Mouse (Mus musculus) liver, adult 2 months (tissue): ENCODE data around the gene Gabarapl2.

Experiments
- CTCF ChIP-seq: fragments of 200-500 bp; IDR thresholded peaks from 2 replicates; pipeline ENCODE4 v1.5.1; 2011; ENCODE audit warnings: low read depth, low read length, control low read depth
- POLR2A ChIP-seq: fragments of 200-500 bp; IDR thresholded peaks from 2 replicates; pipeline ENCODE4 v1.6.1; 2011; ENCODE audit warnings: low read length, control low read depth; ENCODE audit not compliant: insufficient read depth; ENCODE audit errors: extremely low read depth

DNA sequence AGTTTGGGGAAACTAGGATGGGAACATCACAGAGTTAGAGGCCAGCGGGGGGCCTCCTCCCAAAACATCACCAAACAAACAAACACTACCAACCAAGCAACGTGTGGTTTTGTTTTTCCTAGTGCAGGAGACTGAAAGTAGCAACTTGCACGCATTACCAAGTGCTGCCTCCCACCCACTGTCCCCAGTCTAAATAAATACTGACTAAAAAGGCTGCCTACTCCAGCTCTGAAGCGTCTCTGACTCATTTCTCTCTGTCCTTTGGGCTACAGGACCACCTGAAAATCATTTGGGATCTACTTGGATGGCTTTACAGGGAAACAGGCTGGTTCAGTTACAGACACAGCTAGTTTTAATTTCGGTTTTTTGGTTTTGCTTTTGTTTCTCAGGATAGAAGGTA, 23.8 kb downstream of the Gabarapl2 start:
- no peak for TF ChIP-seq POLR2A
- no peak for TF ChIP-seq CTCF
